Mouse (Mus musculus) heart, embryonic 12.5 days (tissue): ENCODE measurements at regions not wholly inside any gene's neighbourhood (a gene's known extent, or its start where the extent isn't known, plus 50 kb on each side); places are given as distances from the start of the nearest gene placed in this dataset.

Source experiments
- ATAC-seq: fragments of 200-750 bp; cut with Nextera tagmentation; 2 replicates; pipeline ENCODE4 v1.8.0; 2017; ENCODE audit warnings: moderate TSS enrichment, moderate library complexity; ENCODE audit not compliant: insufficient number of reproducible peaks, low FRiP score
- H3K27ac ChIP-seq: fragments of 300-500 bp; sonication (generic); 2 replicates; pipeline ENCODE4 v1.5.1; 2016; ENCODE audit warnings: mild to moderate bottlenecking, moderate library complexity; ENCODE audit not compliant: poor library complexity, severe bottlenecking
- H3K27me3 ChIP-seq: fragments of 300-500 bp; sonication (generic); replicated peaks from 2 replicates; pipeline ENCODE4 v1.6.1; 2016; ENCODE audit warnings: mild to moderate bottlenecking, moderate library complexity
- H3K36me3 ChIP-seq: fragments of 300-500 bp; sonication (generic); 2 replicates; pipeline ENCODE4 v1.6.1; 2016; ENCODE audit warnings: mild to moderate bottlenecking, moderate library complexity
- H3K4me1 ChIP-seq: fragments of 300-500 bp; sonication (generic); replicated peaks from 2 replicates; pipeline ENCODE4 v1.6.1; 2016; ENCODE audit warnings: mild to moderate bottlenecking
- H3K4me2 ChIP-seq: fragments of 300-500 bp; sonication (generic); 2 replicates; pipeline ENCODE4 v1.6.1; 2016; ENCODE audit warnings: mild to moderate bottlenecking, moderate library complexity
- H3K4me3 ChIP-seq: fragments of 300-500 bp; sonication (generic); 2 replicates; pipeline ENCODE4 v1.5.1; 2016; ENCODE audit warnings: mild to moderate bottlenecking
- H3K9ac ChIP-seq: fragments of 300-500 bp; sonication (generic); 2 replicates; pipeline ENCODE4 v1.6.1; 2016; ENCODE audit warnings: mild to moderate bottlenecking, moderate library complexity
- H3K9me3 ChIP-seq: fragments of 300-500 bp; sonication (generic); replicated peaks from 2 replicates; pipeline ENCODE4 v1.6.1; 2016; ENCODE audit warnings: mild to moderate bottlenecking, moderate library complexity
- WGBS: fragments of 180-500 bp; shearing (Covaris S2); methylation state at CpG from one replicate; pipeline ENCODE4 v1.1.7; 2016; 5-methylcytosine and 5-hydroxymethylcytosine counted together

- Histone ChIP-seq H3K4me1 (peaks cover 54% of the 10 kb centered on the region), H3K27ac (no peak overlapping the region), H3K36me3 (no peaks in the 10 kb centered on the region), H3K4me2 (no peak overlapping the region), H3K27me3 (no peaks in the 10 kb centered on the region), H3K9ac (no peak overlapping the region), H3K9me3 (no peaks in the 10 kb centered on the region), H3K4me3 (no peak overlapping the region)
- WGBS, result 73% methylated on average over 9 of the region's 9 CpGs
- ATAC-seq, result no peak
These were observed 116.3 kb upstream of the Tpm1 start for GRCm38 (mm10) chr9:67165486-67165885.

- Histone ChIP-seq H3K4me2 (no peak overlapping the region), H3K27ac (0 out of 2 replicates have a peak overlapping the region, but pooled peaks have one; percentile 7), H3K4me3 (no peak overlapping the region), H3K9ac (no peak overlapping the region), H3K27me3 (no peaks in the 10 kb centered on the region), H3K36me3 (no peaks in the 10 kb centered on the region), H3K4me1 (peaks cover 44% of the 10 kb centered on the region), H3K9me3 (no peaks in the 10 kb centered on the region)
- 0 out of 2 replicates have a peak, but pooled peaks have one; percentile 16 for ATAC-seq
- 19% methylated on average over 6 of the region's 6 CpGs for WGBS
These were observed 114.5 kb upstream of the Tpm1 start for GRCm38 (mm10) chr9:67163746-67164145.

- Histone ChIP-seq H3K4me1 (peaks cover 44% of the 10 kb centered on the region), H3K27ac (peak overlapping the region; percentile 92), H3K4me2 (no peak overlapping the region), H3K4me3 (no peak overlapping the region), H3K9ac (no peak overlapping the region), H3K36me3 (no peaks in the 10 kb centered on the region), H3K9me3 (no peaks in the 10 kb centered on the region), H3K27me3 (no peaks in the 10 kb centered on the region)
- 0 out of 2 replicates have a peak, but pooled peaks have one; percentile 43 for ATAC-seq
- 41% methylated on average over 3 of the region's 3 CpGs for WGBS
These were observed 111.7 kb upstream of the Tpm1 start for GRCm38 (mm10) chr9:67160785-67161455.

- 69% methylated on average over 5 of the region's 5 CpGs for WGBS
- ATAC-seq, result no peak
- Histone ChIP-seq H3K27me3 (no peaks in the 10 kb centered on the region), H3K4me1 (peaks cover 41% of the 10 kb centered on the region), H3K4me2 (no peak overlapping the region), H3K4me3 (no peak overlapping the region), H3K36me3 (no peaks in the 10 kb centered on the region), H3K9ac (no peak overlapping the region), H3K9me3 (no peaks in the 10 kb centered on the region), H3K27ac (peak overlapping the region; percentile 92)
These were observed 111.1 kb upstream of the Tpm1 start for GRCm38 (mm10) chr9:67160350-67160749.

GRCm38 (mm10) chr9:67156590-67157259 is 107.5 kb upstream of the Tpm1 start:
- Histone ChIP-seq H3K4me2 (no peak overlapping the region), H3K4me1 (peaks cover 36% of the 10 kb centered on the region)

GRCm38 (mm10) chr9:67154062-67154461 is 104.9 kb upstream of the Tpm1 start:
- ATAC-seq, result no peak
- no peak overlapping the region for H3K27ac ChIP-seq
- no peak overlapping the region for H3K4me3 ChIP-seq
- H3K4me2 ChIP-seq, result no peak overlapping the region
- WGBS, result 74% methylated on average over 6 of the region's 6 CpGs
- no peaks in the 10 kb centered on the region for H3K27me3 ChIP-seq
- no peaks in the 10 kb centered on the region for H3K9me3 ChIP-seq
- H3K36me3 ChIP-seq, result no peaks in the 10 kb centered on the region
- no peak overlapping the region for H3K9ac ChIP-seq
- peaks cover 18% of the 10 kb centered on the region for H3K4me1 ChIP-seq

More at GRCm38 (mm10) chr9:67156590-67157259, 107.5 kb upstream of the Tpm1 start:
- H3K4me3 ChIP-seq, result no peak overlapping the region
- H3K27ac ChIP-seq, result no peak overlapping the region
- H3K9ac ChIP-seq, result no peak overlapping the region
- ATAC-seq, result no peak
- no peaks in the 10 kb centered on the region for H3K36me3 ChIP-seq
- WGBS, result 65% methylated on average over 3 of the region's 3 CpGs
- H3K9me3 ChIP-seq, result no peaks in the 10 kb centered on the region
- H3K27me3 ChIP-seq, result no peaks in the 10 kb centered on the region

GRCm38 (mm10) chr9:67153333-67153732 is 104.1 kb upstream of the Tpm1 start:
- no peak overlapping the region for H3K27ac ChIP-seq
- H3K9ac ChIP-seq, result no peak overlapping the region
- no peaks in the 10 kb centered on the region for H3K36me3 ChIP-seq
- no peak overlapping the region for H3K4me2 ChIP-seq
- peaks cover 18% of the 10 kb centered on the region for H3K4me1 ChIP-seq
- H3K27me3 ChIP-seq, result no peaks in the 10 kb centered on the region
- no peak for ATAC-seq
- H3K4me3 ChIP-seq, result no peak overlapping the region
- WGBS, result 78% methylated on average over 4 of the region's 4 CpGs
- no peaks in the 10 kb centered on the region for H3K9me3 ChIP-seq

GRCm38 (mm10) chr9:67147656-67148055 is 98.5 kb upstream of the Tpm1 start:
- Histone ChIP-seq H3K4me2 (no peak overlapping the region), H3K36me3 (no peaks in the 10 kb centered on the region), H3K27me3 (no peaks in the 10 kb centered on the region), H3K27ac (no peak overlapping the region), H3K4me3 (no peak overlapping the region), H3K9me3 (no peaks in the 10 kb centered on the region), H3K9ac (no peak overlapping the region), H3K4me1 (peaks cover 24% of the 10 kb centered on the region)
- no peak for ATAC-seq
- 72% methylated on average over 7 of the region's 7 CpGs for WGBS

- 0 out of 2 replicates have a peak, but pooled peaks have one; percentile 29 for ATAC-seq
- no peaks in the 10 kb centered on the region for H3K9me3 ChIP-seq
- no peak overlapping the region for H3K27ac ChIP-seq
- no peak overlapping the region for H3K9ac ChIP-seq
- H3K27me3 ChIP-seq, result no peaks in the 10 kb centered on the region
- peaks cover 28% of the 10 kb centered on the region for H3K4me1 ChIP-seq
- H3K4me2 ChIP-seq, result no peak overlapping the region
- WGBS, result 45% methylated on average over 6 of the region's 6 CpGs
- H3K36me3 ChIP-seq, result no peaks in the 10 kb centered on the region
- no peak overlapping the region for H3K4me3 ChIP-seq
These were observed 96.2 kb upstream of the Tpm1 start for GRCm38 (mm10) chr9:67145392-67145791.

GRCm38 (mm10) chr9:67144511-67144910 is 95.3 kb upstream of the Tpm1 start:
- Histone ChIP-seq H3K27me3 (no peaks in the 10 kb centered on the region), H3K9me3 (no peaks in the 10 kb centered on the region), H3K27ac (no peak overlapping the region), H3K4me2 (no peak overlapping the region), H3K9ac (no peak overlapping the region), H3K4me1 (peaks cover 36% of the 10 kb centered on the region), H3K36me3 (no peaks in the 10 kb centered on the region), H3K4me3 (no peak overlapping the region)
- no peak for ATAC-seq

- H3K27ac ChIP-seq, result peak overlapping the region; percentile 91
- no peaks in the 10 kb centered on the region for H3K36me3 ChIP-seq
- peak overlapping the region; percentile 29; the same call in 1 of the 2 replicates for H3K9ac ChIP-seq
- H3K27me3 ChIP-seq, result no peaks in the 10 kb centered on the region
- peak; percentile 41; the same call in 1 of the 2 replicates for ATAC-seq
- no peak overlapping the region for H3K4me2 ChIP-seq
- WGBS, result 54% methylated on average over 7 of the region's 7 CpGs
- no peaks in the 10 kb centered on the region for H3K9me3 ChIP-seq
- peaks cover 32% of the 10 kb centered on the region for H3K4me1 ChIP-seq
- H3K4me3 ChIP-seq, result no peak overlapping the region
These were observed 91.2 kb upstream of the Tpm1 start for GRCm38 (mm10) chr9:67140319-67140887.
